Mouse (Mus musculus): ENCODE results near the gene Cpxm1. TPM values are rescaled to one million over a fixed set of nuclear protein-coding genes. Genes with fewer than 3 reads are reported as not detected.

The Cpxm1 gene
- polyA plus RNA-seq (2016; fragmentation: Nextera tagmentation; extraction: Ambion mirVana) = 11.0 TPM in 2 replicates

- 2% methylated on average over 47 of the region's 53 CpGs for WGBS (ENCODE audit: insufficient replicate concordance)
- peaks cover 47% of the 10 kb centered on the region for H3K27me3 ChIP-seq (replicated peaks)
- 0 out of 2 replicates have a peak, but pooled peaks cover 6% of the 10 kb centered on the region for H3K4me1 ChIP-seq
- H3K9me3 ChIP-seq (replicated peaks) = no peaks in the 10 kb centered on the region
- H3K4me2 ChIP-seq = peak within 1 kb of the TSS; percentile 70
- H3K36me3 ChIP-seq = no peaks in the 10 kb centered on the region
- ATAC-seq = peak; percentile 53
- no peak within 1 kb of the TSS for H3K27ac ChIP-seq
- H3K9ac ChIP-seq = peak within 1 kb of the TSS; percentile 31; the same call in 1 of the 2 replicates
- H3K4me3 ChIP-seq = peak within 1 kb of the TSS; percentile 52
These were observed at the start of gene Cpxm1 for GRCm38 (mm10) chr2:130397186-130397985. Gene Cpxm1, minus strand, starts transcription at chr2:130397574.

DNA sequence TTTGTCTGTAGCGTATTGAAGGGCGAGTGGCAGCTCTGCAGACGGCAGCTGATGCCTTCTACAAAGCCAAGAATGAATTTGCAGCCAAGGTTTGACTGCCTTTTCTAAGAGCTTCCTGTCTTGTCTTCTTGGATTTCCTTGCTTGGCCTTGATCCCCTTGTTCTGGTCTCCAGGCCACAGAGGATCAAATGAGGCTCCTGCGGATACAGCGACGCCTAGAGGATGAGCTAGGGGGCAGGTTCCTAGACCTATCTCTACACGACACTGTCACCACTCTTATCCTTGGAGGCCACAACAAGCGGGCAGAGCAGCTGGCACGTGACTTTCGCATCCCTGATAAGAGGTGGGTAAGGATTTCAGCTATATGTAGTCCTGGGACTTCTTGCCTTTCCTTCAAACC, 44.8 kb upstream of the Cpxm1 start:
- peaks cover 74% of the 10 kb centered on the region for H3K36me3 ChIP-seq
- no peak overlapping the region for H3K4me3 ChIP-seq
- H3K4me2 ChIP-seq = no peak overlapping the region; the same call in 1 of the 2 replicates
- 0 out of 2 replicates have a peak overlapping the region, but pooled peaks have one; percentile 4 for H3K27ac ChIP-seq
- H3K9ac ChIP-seq = no peak overlapping the region
- WGBS (ENCODE audit: insufficient replicate concordance) = 63% methylated on average over 10 of the region's 10 CpGs
- H3K27me3 ChIP-seq (replicated peaks) = no peaks in the 10 kb centered on the region
- ATAC-seq = peak; percentile 80
- no peaks in the 10 kb centered on the region for H3K9me3 ChIP-seq (replicated peaks)
- H3K4me1 ChIP-seq = peaks cover 36% of the 10 kb centered on the region

- Histone ChIP-seq H3K4me1 (peaks cover 36% of the 10 kb centered on the region), H3K36me3 (peaks cover 79% of the 10 kb centered on the region), H3K4me3 (no peak overlapping the region), H3K9ac (peak overlapping the region; percentile 7; the same call in 1 of the 2 replicates), H3K27ac (no peak overlapping the region), H3K4me2 (no peak overlapping the region), H3K9me3 (replicated peaks) (no peaks in the 10 kb centered on the region), H3K27me3 (replicated peaks) (no peaks in the 10 kb centered on the region)
- ATAC-seq = peak; percentile 54
- 73% methylated on average over 4 of the region's 4 CpGs for WGBS (ENCODE audit: insufficient replicate concordance)
These were observed 42.6 kb upstream of the Cpxm1 start for GRCm38 (mm10) chr2:130439840-130440480.

DNA sequence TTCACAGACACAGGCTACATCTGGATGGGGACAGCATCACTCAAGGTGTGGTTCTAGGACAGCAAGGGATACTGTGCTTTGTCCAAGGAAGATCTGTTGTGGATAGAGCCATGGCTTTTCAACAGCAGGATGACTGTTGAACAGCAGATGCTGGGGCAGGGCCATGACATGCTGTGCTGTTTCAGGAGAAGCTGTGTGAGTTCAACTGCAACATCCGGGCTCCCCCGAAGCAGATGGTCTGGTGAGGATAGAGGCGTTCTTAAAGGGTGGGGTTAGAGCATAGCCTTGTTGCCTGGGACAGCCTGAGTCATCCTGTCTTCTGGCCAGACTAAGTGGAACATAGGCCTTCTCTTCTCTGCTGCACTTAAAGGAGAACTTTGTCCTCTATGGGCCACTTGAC, 41.5 kb upstream of the Cpxm1 start:
- Histone ChIP-seq H3K4me2 (no peak overlapping the region), H3K4me1 (peaks cover 36% of the 10 kb centered on the region), H3K4me3 (no peak overlapping the region), H3K9me3 (replicated peaks) (no peaks in the 10 kb centered on the region), H3K27me3 (replicated peaks) (no peaks in the 10 kb centered on the region), H3K36me3 (peaks cover 72% of the 10 kb centered on the region), H3K27ac (no peak overlapping the region), H3K9ac (no peak overlapping the region)
- 80% methylated on average over 3 of the region's 3 CpGs for WGBS (ENCODE audit: insufficient replicate concordance)
- no peak for ATAC-seq

- WGBS (ENCODE audit: insufficient replicate concordance) = 85% methylated on average over 1 of the region's 1 CpGs
- Histone ChIP-seq H3K36me3 (peaks cover 59% of the 10 kb centered on the region), H3K27me3 (replicated peaks) (no peaks in the 10 kb centered on the region), H3K4me1 (peaks cover 25% of the 10 kb centered on the region), H3K27ac (no peak overlapping the region), H3K4me3 (no peak overlapping the region), H3K9ac (no peak overlapping the region), H3K9me3 (replicated peaks) (no peaks in the 10 kb centered on the region), H3K4me2 (no peak overlapping the region)
- ATAC-seq = no peak
These were observed 39.4 kb upstream of the Cpxm1 start for GRCm38 (mm10) chr2:130436769-130437168.

GRCm38 (mm10) chr2:130433152-130433551, 35.8 kb upstream of the Cpxm1 start:
- no peak for ATAC-seq
- no peak overlapping the region for H3K27ac ChIP-seq
- H3K4me1 ChIP-seq = peaks cover 19% of the 10 kb centered on the region
- H3K36me3 ChIP-seq = peaks cover 38% of the 10 kb centered on the region
- no peak overlapping the region for H3K9ac ChIP-seq
- 23% methylated on average over 4 of the region's 4 CpGs for WGBS (ENCODE audit: insufficient replicate concordance)
- H3K27me3 ChIP-seq (replicated peaks) = no peaks in the 10 kb centered on the region
- H3K4me2 ChIP-seq = no peak overlapping the region
- H3K4me3 ChIP-seq = no peak overlapping the region
- H3K9me3 ChIP-seq (replicated peaks) = no peaks in the 10 kb centered on the region

DNA sequence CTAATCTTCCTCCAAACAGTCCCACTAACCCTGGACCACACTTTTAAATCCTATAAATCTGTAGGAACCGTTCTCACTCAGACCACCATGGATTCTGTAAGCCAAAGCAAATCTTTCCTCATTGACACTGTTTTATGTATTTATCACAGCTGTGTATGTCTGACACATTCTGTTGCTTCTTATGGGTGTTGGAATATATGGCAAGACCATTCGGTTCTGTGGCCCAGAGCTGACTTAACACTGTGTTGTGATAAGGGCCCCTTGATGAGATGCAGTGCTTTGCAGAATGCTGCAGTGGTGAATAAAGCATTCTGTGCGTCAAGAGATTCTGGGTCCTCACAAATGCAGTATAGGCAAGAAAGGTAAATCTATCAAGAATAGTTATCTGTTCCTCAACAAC, 34.8 kb upstream of the Cpxm1 start:
- 74% methylated on average over 3 of the region's 3 CpGs for WGBS (ENCODE audit: insufficient replicate concordance)
- Histone ChIP-seq H3K9ac (no peak overlapping the region), H3K4me2 (no peak overlapping the region), H3K27ac (no peak overlapping the region), H3K27me3 (replicated peaks) (no peaks in the 10 kb centered on the region), H3K36me3 (peaks cover 32% of the 10 kb centered on the region), H3K9me3 (replicated peaks) (no peaks in the 10 kb centered on the region), H3K4me1 (peaks cover 27% of the 10 kb centered on the region), H3K4me3 (no peak overlapping the region)
- ATAC-seq = no peak

DNA sequence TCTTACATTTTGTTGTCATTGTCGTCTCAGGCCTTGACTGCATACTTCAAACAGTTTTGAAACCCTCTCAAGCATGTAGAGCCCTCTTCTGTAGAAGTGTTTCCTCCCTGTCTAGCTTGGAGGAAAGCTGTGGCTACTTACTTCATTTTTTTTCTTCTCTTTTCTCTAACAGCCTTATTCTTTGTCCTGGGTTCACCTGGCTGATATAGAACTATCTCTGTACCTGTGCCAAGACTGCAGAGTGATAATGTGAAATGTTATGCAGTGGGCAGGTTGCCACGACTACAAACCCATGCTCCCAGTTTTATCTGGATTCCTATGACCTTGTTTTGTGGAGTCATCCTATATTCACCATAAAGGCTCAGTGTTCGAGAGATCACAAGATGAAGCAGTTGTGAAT, 33.1 kb upstream of the Cpxm1 start:
- H3K4me2 ChIP-seq = no peak overlapping the region
- 79% methylated on average over 3 of the region's 3 CpGs for WGBS (ENCODE audit: insufficient replicate concordance)
- no peak overlapping the region for H3K9ac ChIP-seq
- no peaks in the 10 kb centered on the region for H3K27me3 ChIP-seq (replicated peaks)
- peaks cover 27% of the 10 kb centered on the region for H3K36me3 ChIP-seq
- H3K9me3 ChIP-seq (replicated peaks) = no peaks in the 10 kb centered on the region
- H3K4me3 ChIP-seq = no peak overlapping the region
- H3K27ac ChIP-seq = no peak overlapping the region
- peaks cover 38% of the 10 kb centered on the region for H3K4me1 ChIP-seq
- no peak for ATAC-seq

- no peak for ATAC-seq
These were observed 32.5 kb upstream of the Cpxm1 start for GRCm38 (mm10) chr2:130429851-130430250.

DNA sequence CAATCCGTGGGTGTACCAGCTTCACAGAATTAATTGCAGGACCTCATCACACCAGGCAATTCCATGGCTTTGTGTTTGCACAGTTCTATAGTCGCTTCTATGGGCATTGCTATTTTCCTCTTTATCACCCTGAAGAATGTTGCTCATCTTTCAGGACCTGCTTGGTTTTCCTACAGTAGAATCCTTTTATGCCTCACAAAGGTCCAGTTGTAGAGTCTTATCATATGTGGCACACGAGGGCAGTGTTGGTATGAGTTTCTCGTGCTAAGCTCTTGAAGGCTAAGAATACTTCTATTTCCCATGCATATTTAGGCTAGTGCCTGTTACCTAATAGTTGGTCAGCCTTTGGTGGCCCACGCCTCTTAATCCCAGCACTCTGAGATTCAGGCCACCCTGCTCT, 27.7 kb upstream of the Cpxm1 start:
- H3K4me1 ChIP-seq = peaks cover 52% of the 10 kb centered on the region
- no peaks in the 10 kb centered on the region for H3K9me3 ChIP-seq (replicated peaks)
- ATAC-seq = no peak
- peak overlapping the region; percentile 78 for H3K27ac ChIP-seq
- H3K4me2 ChIP-seq = peak overlapping the region; percentile 91
- H3K9ac ChIP-seq = peak overlapping the region; percentile 78
- H3K27me3 ChIP-seq (replicated peaks) = no peaks in the 10 kb centered on the region
- peak overlapping the region; percentile 74 for H3K4me3 ChIP-seq
- 27% methylated on average over 5 of the region's 5 CpGs for WGBS (ENCODE audit: insufficient replicate concordance)
- peaks cover 23% of the 10 kb centered on the region for H3K36me3 ChIP-seq

More at GRCm38 (mm10) chr2:130429851-130430250, 32.5 kb upstream of the Cpxm1 start:
- peaks cover 27% of the 10 kb centered on the region for H3K36me3 ChIP-seq
- no peak overlapping the region for H3K4me3 ChIP-seq
- no peak overlapping the region for H3K4me2 ChIP-seq
- 59% methylated on average over 2 of the region's 2 CpGs for WGBS (ENCODE audit: insufficient replicate concordance)
- H3K9ac ChIP-seq = no peak overlapping the region
- H3K27me3 ChIP-seq (replicated peaks) = no peaks in the 10 kb centered on the region
- no peaks in the 10 kb centered on the region for H3K9me3 ChIP-seq (replicated peaks)
- no peak overlapping the region for H3K27ac ChIP-seq
- peaks cover 44% of the 10 kb centered on the region for H3K4me1 ChIP-seq

GRCm38 (mm10) chr2:130424126-130424853, 26.9 kb upstream of the Cpxm1 start, which contains the start of the genes Vps16 and Pced1a:
Gene Vps16, plus strand, starts transcription at chr2:130424339.
Gene Pced1a, minus strand, starts transcription at chr2:130424701.
- peaks cover 45% of the 10 kb centered on the region for H3K4me1 ChIP-seq
- peak within 1 kb of the TSS; percentile 74 for H3K4me3 ChIP-seq
- H3K27ac ChIP-seq = peak within 1 kb of the TSS; percentile 78
- H3K4me2 ChIP-seq = peak within 1 kb of the TSS; percentile 91
- H3K9me3 ChIP-seq (replicated peaks) = no peaks in the 10 kb centered on the region
- WGBS (ENCODE audit: insufficient replicate concordance) = under 1% methylated on average over 58 of the region's 58 CpGs
- peak within 1 kb of the TSS; percentile 78 for H3K9ac ChIP-seq
- H3K36me3 ChIP-seq = peaks cover 22% of the 10 kb centered on the region
- ATAC-seq = peak; percentile 92
- no peaks in the 10 kb centered on the region for H3K27me3 ChIP-seq (replicated peaks)
